Mouse (Mus musculus) limb, embryonic 14.5 days (tissue): ENCODE data around the gene Khdc4. TPM values are rescaled to one million over a fixed set of nuclear protein-coding genes. Genes with fewer than 3 reads are reported as not detected.

Experiments used
- ATAC-seq: fragments of 200-750 bp; cut with Nextera tagmentation; 2 replicates; pipeline ENCODE4 v1.8.0; 2017; ENCODE audit warnings: low read depth, moderate number of reproducible peaks, moderate TSS enrichment; ENCODE audit not compliant: low FRiP score
- DNase-seq: peaks from one replicate; pipeline ENCODE4 v3.0.0-alpha.2; 2015; ENCODE audit warnings: low spot score
- H3K27ac ChIP-seq: fragments of 300-500 bp; sonication (generic); replicated peaks from 2 replicates; pipeline ENCODE4 v1.5.1; 2014; ENCODE audit warnings: low read depth, mild to moderate bottlenecking, low read length, moderate library complexity, mixed read lengths
- H3K27me3 ChIP-seq: fragments of 300-500 bp; sonication (generic); 2 replicates; pipeline ENCODE4 v1.6.1; 2014; ENCODE audit warnings: low read length, mixed read lengths; ENCODE audit not compliant: control insufficient read depth, insufficient read depth
- H3K36me3 ChIP-seq: fragments of 300-500 bp; sonication (generic); 2 replicates; pipeline ENCODE4 v1.6.1; 2014; ENCODE audit warnings: mild to moderate bottlenecking, low read length, moderate library complexity, mixed read lengths; ENCODE audit not compliant: control insufficient read depth, insufficient read depth
- H3K4me1 ChIP-seq: fragments of 300-500 bp; sonication (generic); 2 replicates; pipeline ENCODE4 v1.6.1; 2014; ENCODE audit warnings: antibody characterized with exemption, low read length, mixed read lengths; ENCODE audit not compliant: control insufficient read depth, insufficient read depth
- H3K4me2 ChIP-seq: fragments of 300-500 bp; sonication (generic); replicated peaks from 2 replicates; pipeline ENCODE4 v1.6.1; 2014; ENCODE audit warnings: low read depth, mild to moderate bottlenecking, low read length, moderate library complexity; ENCODE audit not compliant: severe bottlenecking
- H3K4me3 ChIP-seq: fragments of 300-500 bp; sonication (generic); replicated peaks from 2 replicates; pipeline ENCODE4 v1.5.1; 2014; ENCODE audit warnings: low read length
- H3K9ac ChIP-seq: fragments of 300-500 bp; sonication (generic); 2 replicates; pipeline ENCODE4 v1.6.1; 2014; ENCODE audit warnings: mild to moderate bottlenecking, low read depth, low read length, moderate library complexity; ENCODE audit not compliant: severe bottlenecking
- H3K9me3 ChIP-seq: fragments of 300-500 bp; sonication (generic); 2 replicates; pipeline ENCODE4 v1.6.1; 2016; ENCODE audit warnings: low read length; ENCODE audit not compliant: control insufficient read depth
- POLR2A ChIP-seq: fragments of 200-500 bp; IDR thresholded peaks from 2 replicates; pipeline ENCODE4 v1.8.0; 2012; ENCODE audit warnings: inconsistent platforms, mild to moderate bottlenecking, moderate library complexity, borderline replicate concordance; ENCODE audit not compliant: insufficient read depth, insufficient read length; ENCODE audit errors: extremely low read depth
- WGBS: fragments of 180-500 bp; shearing (Covaris S2); extraction: QIAGEN DNeasy Blood & Tissue Kit; methylation state at CpG from one replicate; pipeline ENCODE4 v1.1.7; 2014; 5-methylcytosine and 5-hydroxymethylcytosine counted together
- polyA plus RNA-seq, 2 experiments: library from polyadenylated mRNA; depleted of rRNA in 1 of 2; stranded (reverse) in 1 of 2; unstranded in 1 of 2; fragments of >200 nt; fragmentation: Nextera tagmentation in 1 of 2; extraction: Ambion mirVana in 1 of 2; gene quantifications; 2 replicates each; pipeline versions ENCODE4 v1.2.1 to v1.2.3; 2012 to 2014

Gene Khdc4
- polyA plus RNA-seq, 2 experiments = 78.0 to 144 TPM

DNA sequence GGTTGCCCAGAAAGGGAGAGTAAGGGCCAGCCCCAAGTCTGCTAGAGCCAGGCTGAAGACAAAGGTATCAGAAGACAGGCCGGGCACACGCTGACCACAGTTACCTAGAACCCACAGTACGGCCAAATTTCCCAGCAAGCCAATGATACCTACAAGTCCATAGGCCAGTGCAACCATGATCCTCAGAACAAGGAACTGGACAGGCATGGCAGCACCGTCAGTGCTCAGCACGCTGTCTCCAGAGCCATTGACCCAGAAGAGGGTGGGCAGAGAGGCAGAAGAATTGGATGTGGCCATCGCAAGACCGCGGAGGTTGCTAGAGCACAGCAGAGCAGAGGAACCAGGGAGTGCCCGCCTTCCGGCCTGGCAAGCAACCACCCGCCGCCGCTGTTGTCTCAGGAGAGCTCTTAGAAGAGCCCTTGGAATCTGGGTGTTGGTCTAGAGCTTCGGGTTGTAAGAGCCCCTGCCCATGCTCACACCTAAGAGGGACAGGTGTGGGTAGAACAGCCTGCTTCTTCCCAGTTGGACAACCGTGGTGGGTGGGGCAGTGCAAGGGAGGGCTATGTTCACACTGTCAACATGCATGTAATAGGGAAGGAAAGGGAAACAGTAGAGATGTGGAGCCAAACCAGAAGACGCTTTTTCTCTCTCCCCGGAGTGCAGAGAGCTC lies 32.6 kb upstream of the Khdc4 start, which contains the start of gene Rxfp4:
TSS of gene Rxfp4 (minus strand) at position 297 of the 670 bp plus-strand sequence.
- 86% methylated on average over 17 of the region's 17 CpGs for WGBS
- peaks cover 7% of the 10 kb centered on the region for H3K36me3 ChIP-seq
- TF ChIP-seq POLR2A = no peak
- H3K4me2 ChIP-seq = no peak within 1 kb of the TSS
- DNase-seq (no peak), ATAC-seq (no peak)
- no peak within 1 kb of the TSS for H3K4me3 ChIP-seq
- no peaks in the 10 kb centered on the region for H3K27me3 ChIP-seq
- H3K27ac ChIP-seq = no peak within 1 kb of the TSS
- H3K4me1 ChIP-seq = peaks cover 4% of the 10 kb centered on the region; the same call in 1 of the 2 replicates
- H3K9me3 ChIP-seq = no peaks in the 10 kb centered on the region
- H3K9ac ChIP-seq = no peak within 1 kb of the TSS

DNA sequence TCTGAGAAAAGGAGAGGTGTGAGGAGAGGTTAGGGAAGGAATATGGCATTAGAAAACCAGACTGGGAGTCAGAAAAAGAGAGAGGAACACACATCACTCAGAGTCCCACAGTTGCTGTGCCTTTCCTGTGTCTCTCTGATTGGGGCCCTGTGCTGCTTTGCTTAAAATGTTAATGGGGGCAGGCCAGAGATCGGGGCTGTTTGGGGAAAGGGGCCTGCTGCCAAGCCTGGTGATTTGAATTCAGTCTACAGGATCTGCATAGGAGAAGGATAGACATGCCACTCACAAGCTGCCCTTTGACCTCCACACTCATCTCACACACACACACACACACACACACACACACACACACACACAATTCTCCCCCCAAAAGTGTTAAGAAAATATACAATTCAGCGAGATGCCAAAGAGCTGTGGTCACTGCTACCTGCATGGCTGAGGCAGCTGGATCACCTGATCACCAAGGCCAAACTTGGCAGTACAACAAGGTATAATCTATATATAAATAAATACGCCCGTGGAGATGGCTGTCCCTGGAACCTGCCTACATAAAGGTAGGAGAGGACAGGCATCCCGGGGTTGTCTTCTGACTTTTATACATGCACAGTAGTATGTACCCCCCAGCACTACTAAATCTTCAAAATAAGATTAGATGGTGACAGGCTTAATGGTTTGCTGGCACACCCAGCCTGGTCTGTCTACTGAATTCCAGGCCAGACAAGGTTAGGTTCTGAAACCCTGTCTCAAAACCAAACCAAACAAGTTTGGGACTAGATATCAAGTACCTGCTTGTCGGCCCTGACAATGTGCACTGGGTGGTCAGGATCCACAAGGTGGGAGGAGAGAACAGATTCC lies 31.9 kb upstream of the Khdc4 start:
- TF ChIP-seq POLR2A = no peak
- Histone ChIP-seq H3K4me3 (no peak overlapping the region), H3K27me3 (no peaks in the 10 kb centered on the region), H3K4me2 (no peak overlapping the region), H3K9me3 (no peaks in the 10 kb centered on the region), H3K9ac (no peak overlapping the region), H3K36me3 (0 out of 2 replicates have a peak, but pooled peaks cover under 1% of the 10 kb centered on the region), H3K4me1 (peaks cover 4% of the 10 kb centered on the region; the same call in 1 of the 2 replicates), H3K27ac (no peak overlapping the region)
- no peak for DNase-seq
- 75% methylated on average over 6 of the region's 6 CpGs for WGBS
- ATAC-seq = no peak

DNA sequence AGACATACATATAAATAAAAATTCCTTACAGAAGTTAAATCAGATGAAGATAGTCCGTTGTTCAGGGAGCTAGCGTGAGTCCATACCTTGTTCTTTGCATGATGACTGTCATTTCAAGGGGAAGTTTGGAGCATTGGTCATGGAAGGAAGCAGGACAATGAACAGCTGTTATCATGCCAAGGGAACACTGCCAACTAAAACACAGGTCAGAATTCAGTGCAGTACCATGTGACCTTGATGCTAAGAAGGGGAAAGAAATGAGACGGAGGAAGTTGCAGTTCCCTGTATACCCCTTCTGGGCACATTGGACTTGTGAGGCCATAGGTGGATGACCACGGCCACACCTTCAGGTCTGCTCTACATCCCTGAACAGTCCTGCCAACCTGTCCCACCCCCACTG lies 31.0 kb upstream of the Khdc4 start:
- no peaks in the 10 kb centered on the region for H3K9me3 ChIP-seq
- H3K36me3 ChIP-seq = no peaks in the 10 kb centered on the region
- TF ChIP-seq POLR2A = no peak
- 79% methylated on average over 4 of the region's 4 CpGs for WGBS
- DNase-seq = no peak
- no peak overlapping the region for H3K4me2 ChIP-seq
- no peak for ATAC-seq
- H3K4me1 ChIP-seq = peaks cover 4% of the 10 kb centered on the region; the same call in 1 of the 2 replicates
- no peaks in the 10 kb centered on the region for H3K27me3 ChIP-seq
- H3K27ac ChIP-seq = no peak overlapping the region
- no peak overlapping the region for H3K4me3 ChIP-seq
- no peak overlapping the region for H3K9ac ChIP-seq

DNA sequence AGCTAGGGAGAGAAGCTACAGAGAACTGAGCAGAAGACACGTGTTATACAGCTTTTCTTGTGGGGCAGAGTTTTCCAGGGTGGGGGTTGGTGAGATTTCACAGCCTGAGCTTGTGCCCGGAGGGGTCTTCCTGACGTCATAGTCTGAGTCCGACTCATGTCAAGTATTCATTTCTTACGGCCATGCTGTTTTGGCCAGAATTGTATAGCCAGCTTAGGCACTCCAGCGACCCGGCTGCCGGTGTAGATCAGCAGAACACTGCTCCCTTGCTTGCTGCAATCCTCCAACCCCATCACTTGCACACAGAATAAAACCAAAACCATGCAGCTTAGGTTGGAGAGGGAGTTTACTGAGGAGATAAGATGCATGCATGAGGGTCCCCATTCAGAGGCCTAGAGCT lies 30.0 kb upstream of the Khdc4 start:
- H3K27ac ChIP-seq = no peak overlapping the region
- H3K4me2 ChIP-seq = no peak overlapping the region
- ATAC-seq (no peak), DNase-seq (no peak)
- no peaks in the 10 kb centered on the region for H3K27me3 ChIP-seq
- 71% methylated on average over 8 of the region's 8 CpGs for WGBS
- no peaks in the 10 kb centered on the region for H3K9me3 ChIP-seq
- H3K36me3 ChIP-seq = no peaks in the 10 kb centered on the region
- no peak for TF ChIP-seq POLR2A
- H3K9ac ChIP-seq = no peak overlapping the region
- H3K4me3 ChIP-seq = no peak overlapping the region
- peaks cover 4% of the 10 kb centered on the region; the same call in 1 of the 2 replicates for H3K4me1 ChIP-seq

DNA sequence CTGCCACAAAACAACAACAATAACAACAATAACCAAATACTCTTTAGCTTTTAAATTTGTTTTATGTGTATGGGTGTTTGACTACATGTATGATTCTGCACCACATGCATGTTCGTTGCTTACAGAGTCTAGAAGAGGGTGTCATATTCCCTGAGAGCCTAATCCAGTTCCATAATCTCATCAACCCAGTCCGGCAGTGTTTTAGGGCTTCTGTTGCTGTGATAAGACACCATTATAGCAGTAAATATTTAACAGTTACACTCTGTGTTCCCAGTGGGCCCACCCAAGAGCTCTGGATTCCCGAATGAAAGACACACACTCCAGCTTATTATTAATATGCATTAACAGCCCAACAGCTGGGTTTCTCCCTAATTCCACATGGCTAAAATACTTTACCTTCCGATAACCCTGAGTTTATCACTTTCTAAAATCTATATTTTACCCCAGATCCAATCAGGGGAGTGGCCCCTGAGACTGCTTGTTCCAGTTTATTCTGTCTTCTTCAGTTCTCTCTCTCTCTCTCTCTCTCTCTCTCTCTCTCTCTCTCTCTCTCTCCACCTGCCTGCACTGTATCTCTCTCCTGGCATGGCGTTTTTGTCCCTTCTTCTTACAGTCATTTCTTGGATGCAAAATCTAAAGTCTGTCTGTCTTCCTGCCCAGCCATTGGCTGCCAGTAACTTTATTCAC lies 27.0 kb upstream of the Khdc4 start:
- no peak overlapping the region for H3K4me2 ChIP-seq
- no peak overlapping the region for H3K4me3 ChIP-seq
- H3K9me3 ChIP-seq = no peaks in the 10 kb centered on the region
- no peak overlapping the region for H3K9ac ChIP-seq
- peaks cover 4% of the 10 kb centered on the region; the same call in 1 of the 2 replicates for H3K4me1 ChIP-seq
- 62% methylated on average over 5 of the region's 5 CpGs for WGBS
- no peak for TF ChIP-seq POLR2A
- no peaks in the 10 kb centered on the region for H3K27me3 ChIP-seq
- H3K36me3 ChIP-seq = no peaks in the 10 kb centered on the region
- ATAC-seq (no peak), DNase-seq (no peak)
- no peak overlapping the region for H3K27ac ChIP-seq
